Mouse (Mus musculus): ENCODE results near the gene Fut7. TPM values are rescaled to one million over a fixed set of nuclear protein-coding genes. Genes with fewer than 3 reads are reported as not detected.
A peak's percentile ranks its signal among the peaks of the same experiment; 100 is the strongest.

The Fut7 gene
- total and polyA plus RNA-seq, 3 experiments = 0.17 to 0.57 (median 0.17) TPM

- 0 out of 2 replicates have a peak, but pooled peaks have one; percentile 51 for TF ChIP-seq MEF2A (IDR thresholded peaks at IDR 0.05; ENCODE audit: borderline replicate concordance, low read depth, low read length)
- no peak for TF ChIP-seq JUND (conservative IDR thresholded peaks at IDR 0.05; ENCODE audit: low read depth, low read length)
Measured at GRCm38 (mm10) chr2:25428442-25429236, 5.6 kb downstream of the Fut7 start, which contains the start of gene Abca2 (continued).

DNA sequence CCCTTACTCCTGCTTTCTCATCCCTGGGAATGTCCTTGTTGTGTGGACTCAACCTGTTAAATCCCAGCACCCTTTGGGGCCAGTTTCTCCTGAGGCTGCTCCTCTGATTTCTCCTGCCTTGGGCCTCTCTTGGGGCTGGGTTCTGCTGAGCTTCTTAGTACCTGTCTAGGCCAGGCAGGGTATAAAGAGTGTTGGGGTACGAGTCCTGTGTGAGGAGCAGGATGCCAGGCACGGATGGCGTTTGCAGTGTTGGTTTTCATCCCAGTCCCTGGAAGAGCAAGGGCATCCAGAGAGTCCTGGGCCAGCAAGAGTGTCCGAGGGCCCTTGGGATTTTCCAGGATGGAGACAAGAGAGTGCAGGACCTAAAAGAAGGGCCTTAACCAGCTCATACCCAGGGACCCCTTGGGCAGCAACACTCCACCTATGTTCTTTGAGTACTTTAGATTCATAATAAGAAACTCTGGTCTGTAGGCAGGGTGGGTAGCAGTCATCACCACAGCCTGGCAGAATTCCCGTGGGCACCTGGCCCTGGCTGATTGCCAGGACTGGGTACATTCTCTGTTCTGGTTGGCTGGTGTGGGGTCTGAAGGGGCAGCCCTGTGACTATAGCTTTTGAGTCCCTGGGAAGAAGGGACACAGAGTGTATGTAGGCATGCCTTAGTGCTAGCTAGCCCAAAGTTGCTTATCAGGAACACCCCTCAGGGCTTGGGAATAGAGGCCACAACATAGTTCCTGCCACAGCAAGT is 6.5 kb downstream of the Fut7 start:
- Histone ChIP-seq H3K9ac (ENCODE audit: insufficient read depth, low read depth) (peak overlapping the region; percentile 67; the same call in 1 of the 2 replicates), H3K4me2 (ENCODE audit: insufficient read depth, low read depth, poor library complexity, severe bottlenecking) (peak overlapping the region; percentile 71)
- in situ Hi-C loops (cut with MboI; ENCODE audit: low pct_ligation_motif_present, low pct_unique_long_range_greater_than_20kb, low sequenced_read_pairs) = loop anchor here (5.0 to 10.0 kb wide), 2 partner anchors 48 to 125 kb away; partner anchors contain the start of gene Edf1

DNA sequence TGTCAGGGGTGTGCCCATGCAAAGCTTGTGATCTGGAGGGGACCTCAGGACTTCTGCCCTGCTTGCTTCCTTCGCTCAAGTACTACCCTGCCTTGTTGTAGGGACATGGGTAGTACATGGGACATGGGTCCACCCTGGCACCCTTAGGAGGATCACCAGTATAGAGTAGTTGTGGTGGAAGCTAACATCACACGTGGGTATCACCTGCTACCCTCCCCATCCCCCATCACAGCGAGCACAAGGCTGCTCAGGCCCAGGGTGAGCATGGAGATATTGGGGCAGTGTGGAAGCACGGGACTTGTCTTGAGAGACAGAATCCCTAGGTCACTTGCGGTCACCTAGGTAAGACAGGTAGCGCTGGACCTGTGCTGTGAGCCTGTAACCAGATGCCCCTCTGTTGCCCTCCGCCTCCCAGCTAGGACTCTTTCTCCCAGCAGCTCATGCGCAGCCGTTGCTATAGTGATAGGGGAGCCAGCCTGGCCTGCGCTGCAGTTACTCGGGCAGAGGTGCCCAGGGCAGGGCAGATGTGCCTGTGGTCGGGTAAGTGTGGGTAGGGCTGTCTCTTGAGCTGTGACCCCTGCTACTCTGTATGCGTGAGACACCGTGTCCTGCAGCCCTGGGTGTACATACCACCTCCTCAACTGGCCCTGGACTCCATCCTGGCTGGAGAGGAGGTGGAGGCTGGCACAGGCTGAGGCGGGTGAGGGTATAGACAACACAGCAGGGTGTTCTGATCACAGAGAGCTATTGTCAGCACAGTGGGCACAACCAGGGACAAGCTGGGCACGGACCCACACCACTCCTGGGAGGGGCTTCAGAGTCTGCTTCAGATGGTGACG is 7.5 kb downstream of the Fut7 start:
- Histone ChIP-seq H3K4me3 (replicated peaks in 1 of 3; ENCODE audit: low read depth in 2 of 3, low read length in 2 of 3, poor library complexity in 1 of 3) (no peak overlapping the region), H3K79me2 (replicated peaks; ENCODE audit: control insufficient read depth, extremely low read depth, insufficient read depth, poor library complexity, severe bottlenecking) (no peaks in the 10 kb centered on the region), H3K36me3 (replicated peaks in 1 of 2; ENCODE audit: control insufficient read depth in 1 of 2, insufficient read depth in 1 of 2, low read length in 1 of 2) (peaks cover 12 to 53% of the 10 kb centered on the region in 2 experiments), H3K27me3 (replicated peaks) (no peaks in the 10 kb centered on the region), H3K9ac (ENCODE audit: insufficient read depth, low read depth) (no peak overlapping the region), H3K4me2 (ENCODE audit: insufficient read depth, low read depth, poor library complexity, severe bottlenecking) (no peak overlapping the region), H3K9me3 (replicated peaks; ENCODE audit: low read length) (no peaks in the 10 kb centered on the region), H3K27ac (ENCODE audit: insufficient read depth, low read depth) (no peak overlapping the region), H3K4me1 (ENCODE audit: control insufficient read depth in 1 of 2, insufficient read depth in 2 of 2) (peaks cover 27 to 44% of the 10 kb centered on the region in 2 experiments)
- DNase-seq (ENCODE audit: extremely low read depth) = no peak
- in situ Hi-C loops (cut with MboI; ENCODE audit: low pct_ligation_motif_present, low pct_unique_long_range_greater_than_20kb, low sequenced_read_pairs) (loop anchor here (5.0 kb wide), 1 partner anchor 47 kb away; no protein-coding TSS in a partner anchor), dilution Hi-C loops (cut with MboI; ENCODE audit: extremely low pct_ligation_motif_present, extremely low pct_unique_long_range_greater_than_20kb, low sequenced_read_pairs) (no loop called here)
- TF ChIP-seq IRF4 (IDR thresholded peaks at IDR 0.05; ENCODE audit: low read depth, low read length) (no peak), TBP (conservative IDR thresholded peaks at IDR 0.05; ENCODE audit: low read depth, low read length) (no peak), ZNF384 (IDR thresholded peaks at IDR 0.05; ENCODE audit: low read depth, low read length) (no peak), MAFK (IDR thresholded peaks at IDR 0.05; ENCODE audit: insufficient replicate concordance, low read length) (no peak), POLR2AphosphoS2 (IDR thresholded peaks at IDR 0.05; ENCODE audit: low read depth, low read length) (no peak), POLR2A (IDR thresholded peaks at IDR 0.05; ENCODE audit: low read depth, low read length) (no peak)

More for the DNA sequence above, 6.5 kb downstream of the Fut7 start:
- Histone ChIP-seq H3K79me2 (replicated peaks; ENCODE audit: control insufficient read depth, extremely low read depth, insufficient read depth, poor library complexity, severe bottlenecking) (no peaks in the 10 kb centered on the region), H3K9me3 (replicated peaks; ENCODE audit: low read length) (peaks cover 3% of the 10 kb centered on the region), H3K27ac (ENCODE audit: insufficient read depth, low read depth) (no peak overlapping the region), H3K36me3 (replicated peaks in 1 of 2; ENCODE audit: control insufficient read depth in 1 of 2, insufficient read depth in 1 of 2, low read length in 1 of 2) (peaks cover 4 to 43% of the 10 kb centered on the region in 2 experiments), H3K4me3 (replicated peaks in 1 of 3; ENCODE audit: low read depth in 2 of 3, low read length in 2 of 3, poor library complexity in 1 of 3) (peak overlapping the region in 2 of 3 experiments; percentile 71 to 73), H3K27me3 (replicated peaks) (no peaks in the 10 kb centered on the region), H3K4me1 (ENCODE audit: control insufficient read depth in 1 of 2, insufficient read depth in 2 of 2) (peaks cover 27 to 51% of the 10 kb centered on the region in 2 experiments)
- no peak for DNase-seq (ENCODE audit: extremely low read depth)
- dilution Hi-C loops (cut with MboI; ENCODE audit: extremely low pct_ligation_motif_present, extremely low pct_unique_long_range_greater_than_20kb, low sequenced_read_pairs) = no loop called here
- TF ChIP-seq JUN (IDR thresholded peaks at IDR 0.05; ENCODE audit: insufficient read depth, low read depth, low read length) = no peak

All from CH12.LX (cell line).